Mouse (Mus musculus) cerebellum, adult 2 months (tissue): ENCODE data around the gene Fgf12. TPM values are rescaled to one million over a fixed set of nuclear protein-coding genes. Genes with fewer than 3 reads are reported as not detected.
A peak's percentile ranks its signal among the peaks of the same experiment; 100 is the strongest.

Experiments used
- DNase-seq, 2 experiments: peaks; one replicate each; pipeline ENCODE4 v3.0.0; 2021
- H3K27ac ChIP-seq: fragments of 200-500 bp; 2 replicates; pipeline ENCODE4 v1.5.1; 2012; ENCODE audit warnings: low read length, control low read depth, inconsistent platforms; ENCODE audit not compliant: insufficient read depth
- H3K27me3 ChIP-seq: fragments of 200-500 bp; 2 replicates; pipeline ENCODE4 v1.6.1; 2012; ENCODE audit warnings: inconsistent platforms, mild to moderate bottlenecking, low read length, moderate library complexity; ENCODE audit not compliant: control insufficient read depth, insufficient read depth
- H3K4me1 ChIP-seq: fragments of 200-500 bp; 2 replicates; pipeline ENCODE4 v1.6.1; 2011; ENCODE audit warnings: low read length; ENCODE audit not compliant: control insufficient read depth, insufficient read depth
- H3K4me3 ChIP-seq: fragments of 200-500 bp; replicated peaks from 2 replicates; pipeline ENCODE3; 2011; ENCODE audit warnings: mild to moderate bottlenecking, low read depth, low read length, control low read depth; ENCODE audit not compliant: insufficient read depth
- CTCF ChIP-seq: fragments of 200-500 bp; IDR thresholded peaks from 2 replicates; pipeline ENCODE4 v1.5.1; 2011; ENCODE audit warnings: low read depth, mild to moderate bottlenecking, control low read depth, low read length, moderate library complexity, borderline replicate concordance; ENCODE audit not compliant: insufficient read depth
- POLR2A ChIP-seq: fragments of 200-500 bp; IDR thresholded peaks from 2 replicates; pipeline ENCODE4 v1.6.1; 2011; ENCODE audit warnings: low read length, control low read depth, borderline replicate concordance; ENCODE audit not compliant: insufficient read depth
- WGBS: fragments of 180-500 bp; shearing (Covaris S2); methylation state at CpG from one replicate; pipeline ENCODE4 v1.1.7; 2018; 5-methylcytosine and 5-hydroxymethylcytosine counted together
- polyA plus RNA-seq: library from polyadenylated mRNA; depleted of rRNA; stranded (reverse); fragments of >200 nt; gene quantifications from 2 replicates; pipeline ENCODE4 v1.2.3, GENCODE M21; 2012; rRNA removed

The Fgf12 gene
- polyA plus RNA-seq, 1 experiment: 125 TPM

- H3K27me3 ChIP-seq: no peaks in the 10 kb centered on the region
- H3K4me1 ChIP-seq: no peaks in the 10 kb centered on the region
- TF ChIP-seq CTCF (no peak), POLR2A (no peak)
- no peak for DNase-seq
- WGBS: 93% methylated on average over 5 of the region's 5 CpGs
- H3K4me3 ChIP-seq: no peak overlapping the region
- H3K27ac ChIP-seq: no peak overlapping the region
Observed at GRCm38 (mm10) chr16:28215930-28216329, 536.9 kb downstream of the Fgf12 start.

GRCm38 (mm10) chr16:28212411-28212810 is 540.5 kb downstream of the Fgf12 start:
- Histone ChIP-seq H3K4me1 (no peaks in the 10 kb centered on the region), H3K4me3 (no peak overlapping the region), H3K27ac (no peak overlapping the region), H3K27me3 (no peaks in the 10 kb centered on the region)
- WGBS: 89% methylated on average over 1 of the region's 1 CpGs
- TF ChIP-seq POLR2A: no peak
- no peak for TF ChIP-seq CTCF
- DNase-seq: no peak

GRCm38 (mm10) chr16:28156443-28156842 is 596.4 kb downstream of the Fgf12 start:
- H3K27me3 ChIP-seq: no peaks in the 10 kb centered on the region
- WGBS: 96% methylated on average over 2 of the region's 2 CpGs
- no peak for TF ChIP-seq CTCF
- H3K27ac ChIP-seq: no peak overlapping the region
- DNase-seq: no peak
- no peak overlapping the region for H3K4me3 ChIP-seq
- H3K4me1 ChIP-seq: no peaks in the 10 kb centered on the region

GRCm38 (mm10) chr16:28140972-28141371 is 611.9 kb downstream of the Fgf12 start:
- no peaks in the 10 kb centered on the region for H3K4me1 ChIP-seq
- H3K4me3 ChIP-seq: no peak overlapping the region
- H3K27ac ChIP-seq: no peak overlapping the region
- WGBS: 83% methylated on average over 3 of the region's 3 CpGs
- no peak for TF ChIP-seq POLR2A
- TF ChIP-seq CTCF: peak; percentile 13; the same call in 1 of the 2 replicates
- peak; percentile 10 to 11 for DNase-seq
- no peaks in the 10 kb centered on the region for H3K27me3 ChIP-seq

GRCm38 (mm10) chr16:28127006-28127405 is 625.9 kb downstream of the Fgf12 start:
- no peaks in the 10 kb centered on the region for H3K4me1 ChIP-seq
- no peak overlapping the region for H3K27ac ChIP-seq
- no peaks in the 10 kb centered on the region for H3K27me3 ChIP-seq
- WGBS: 9% methylated on average over 2 of the region's 2 CpGs
- no peak for DNase-seq
- TF ChIP-seq POLR2A (no peak), CTCF (no peak)
- no peak overlapping the region for H3K4me3 ChIP-seq

Other genes starting within 250 kb of the Fgf12 start
- 29.5 and 30.7 TPM in 2 replicates for gene Mb21d2, start 176.6 kb upstream of the Fgf12 start, polyA plus RNA-seq